Mouse (Mus musculus) spleen, adult 2 months (tissue): ENCODE data around the gene Gclm.

Experiments
- CTCF ChIP-seq: fragments of 200-500 bp; IDR thresholded peaks from 2 replicates; pipeline ENCODE4 v1.5.1; 2011; ENCODE audit warnings: mild to moderate bottlenecking, inconsistent platforms; ENCODE audit not compliant: insufficient read depth, insufficient read length, insufficient replicate concordance; ENCODE audit errors: extremely low read depth
- POLR2A ChIP-seq: fragments of 200-500 bp; IDR thresholded peaks from 2 replicates; pipeline ENCODE4 v1.6.1; 2011; ENCODE audit warnings: low read depth, low read length, inconsistent platforms

- TF ChIP-seq CTCF (no peak), POLR2A (no peak)
Measured at GRCm38 (mm10) chr3:122275111-122275510, 29.8 kb downstream of the Gclm start.
